Mouse (Mus musculus) forebrain, embryonic 11.5 days (tissue): ENCODE measurements around the gene Mettl22. TPM values are rescaled to one million over a fixed set of nuclear protein-coding genes. Genes with fewer than 3 reads are reported as not detected.

Experiments used
- ATAC-seq: fragments of 200-750 bp; cut with Nextera tagmentation; replicated peaks from 2 replicates; pipeline ENCODE4 v1.8.0; 2017; ENCODE audit warnings: moderate TSS enrichment; ENCODE audit not compliant: low FRiP score
- DNase-seq: peaks from one replicate; pipeline ENCODE4 v3.0.0-alpha.2; 2017; ENCODE audit warnings: low spot score
- H3K27ac ChIP-seq: fragments of 300-500 bp; sonication (generic); 2 replicates; pipeline ENCODE4 v1.5.1; 2014; ENCODE audit warnings: low read depth, low read length
- H3K27me3 ChIP-seq: fragments of 300-500 bp; sonication (generic); 2 replicates; pipeline ENCODE4 v1.6.1; 2014; ENCODE audit warnings: mild to moderate bottlenecking, low read length, mixed read lengths; ENCODE audit not compliant: control insufficient read depth, insufficient read depth
- H3K36me3 ChIP-seq: fragments of 300-500 bp; sonication (generic); 2 replicates; pipeline ENCODE4 v1.6.1; 2014; ENCODE audit warnings: mild to moderate bottlenecking, low read length, moderate library complexity, mixed read lengths; ENCODE audit not compliant: control insufficient read depth, insufficient read depth
- H3K4me1 ChIP-seq: fragments of 300-500 bp; sonication (generic); replicated peaks from 2 replicates; pipeline ENCODE4 v1.6.1; 2014; ENCODE audit warnings: low read length, mixed read lengths; ENCODE audit not compliant: control insufficient read depth, insufficient read depth
- H3K4me2 ChIP-seq: fragments of 300-500 bp; sonication (generic); 2 replicates; pipeline ENCODE4 v1.6.1; 2014; ENCODE audit warnings: low read depth, mild to moderate bottlenecking, low read length, moderate library complexity, mixed read lengths; ENCODE audit not compliant: severe bottlenecking
- H3K4me3 ChIP-seq: fragments of 300-500 bp; sonication (generic); 2 replicates; pipeline ENCODE4 v1.5.1; 2014; ENCODE audit warnings: low read depth, low read length
- H3K9ac ChIP-seq: fragments of 300-500 bp; sonication (generic); 2 replicates; pipeline ENCODE4 v1.6.1; 2014; ENCODE audit warnings: low read length
- H3K9me3 ChIP-seq: fragments of 300-500 bp; sonication (generic); 2 replicates; pipeline ENCODE4 v1.6.1; 2016; ENCODE audit warnings: low read length, mixed read lengths; ENCODE audit not compliant: control insufficient read depth
- WGBS: fragments of 180-500 bp; shearing (Covaris S2); extraction: QIAGEN DNeasy Blood & Tissue Kit; methylation state at CpG from one replicate; pipeline ENCODE4 v1.1.7; 2014; 5-methylcytosine and 5-hydroxymethylcytosine counted together
- polyA plus RNA-seq: library from polyadenylated mRNA; unstranded; fragments of >200 nt; fragmentation: Nextera tagmentation; extraction: Ambion mirVana; gene quantifications from 2 replicates; pipeline ENCODE4 v1.2.1, GENCODE M21; 2014

Mettl22 gene
- polyA plus RNA-seq, 1 experiment from 2014 or later = 16.4 TPM

DNA sequence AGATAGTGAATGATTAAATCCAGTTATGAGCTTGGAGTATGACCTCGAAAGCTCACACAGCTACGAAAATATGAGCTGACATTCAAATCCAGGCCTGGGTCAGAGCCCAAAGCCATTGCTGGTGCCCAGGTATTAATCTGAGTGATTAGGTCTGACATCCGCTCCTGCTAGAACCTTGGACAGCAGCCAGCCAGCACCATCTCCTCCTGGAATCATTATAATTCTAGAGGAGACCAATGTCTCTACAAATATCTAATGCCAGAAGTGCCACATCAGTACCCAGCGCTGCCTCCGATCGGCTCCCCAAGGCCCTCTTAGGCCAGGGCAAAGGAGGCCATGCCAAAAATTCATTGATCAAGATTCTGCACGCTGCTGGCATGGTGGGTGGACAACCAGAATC, 25.7 kb upstream of the Mettl22 start:
- no peaks in the 10 kb centered on the region for H3K9me3 ChIP-seq
- no peaks in the 10 kb centered on the region for H3K36me3 ChIP-seq
- no peak for ATAC-seq
- H3K9ac ChIP-seq = no peak overlapping the region
- H3K27ac ChIP-seq = no peak overlapping the region
- H3K27me3 ChIP-seq = no peaks in the 10 kb centered on the region
- WGBS = 87% methylated on average over 7 of the region's 7 CpGs
- H3K4me1 ChIP-seq = no peaks in the 10 kb centered on the region
- no peak overlapping the region for H3K4me2 ChIP-seq
- no peak overlapping the region for H3K4me3 ChIP-seq
- DNase-seq = peak; percentile 23

DNA sequence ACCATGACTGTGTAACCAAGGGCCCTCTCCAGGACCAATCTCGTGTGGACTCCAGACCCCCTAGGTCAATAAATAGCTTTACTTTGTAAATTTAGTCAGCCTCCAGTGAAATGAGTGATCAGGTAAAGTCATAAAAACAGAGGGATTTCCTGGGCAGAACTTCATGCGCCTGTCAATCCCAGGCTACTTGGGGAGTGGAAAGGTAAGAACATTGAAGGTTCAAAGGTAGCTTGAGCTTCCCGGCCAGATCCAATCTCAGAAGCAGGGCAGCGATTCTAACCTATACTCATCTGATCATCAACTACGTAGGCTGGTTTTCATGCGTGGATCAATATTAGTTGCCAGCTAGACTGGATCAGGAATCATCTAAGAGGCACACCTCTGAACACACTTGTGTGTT, 24.3 kb upstream of the Mettl22 start:
- H3K27ac ChIP-seq = no peak overlapping the region
- no peak overlapping the region for H3K4me3 ChIP-seq
- no peaks in the 10 kb centered on the region for H3K36me3 ChIP-seq
- DNase-seq = peak; percentile 10
- no peak overlapping the region for H3K9ac ChIP-seq
- no peaks in the 10 kb centered on the region for H3K4me1 ChIP-seq
- 91% methylated on average over 6 of the region's 6 CpGs for WGBS
- no peaks in the 10 kb centered on the region for H3K9me3 ChIP-seq
- no peak for ATAC-seq
- H3K27me3 ChIP-seq = no peaks in the 10 kb centered on the region
- no peak overlapping the region for H3K4me2 ChIP-seq

DNA sequence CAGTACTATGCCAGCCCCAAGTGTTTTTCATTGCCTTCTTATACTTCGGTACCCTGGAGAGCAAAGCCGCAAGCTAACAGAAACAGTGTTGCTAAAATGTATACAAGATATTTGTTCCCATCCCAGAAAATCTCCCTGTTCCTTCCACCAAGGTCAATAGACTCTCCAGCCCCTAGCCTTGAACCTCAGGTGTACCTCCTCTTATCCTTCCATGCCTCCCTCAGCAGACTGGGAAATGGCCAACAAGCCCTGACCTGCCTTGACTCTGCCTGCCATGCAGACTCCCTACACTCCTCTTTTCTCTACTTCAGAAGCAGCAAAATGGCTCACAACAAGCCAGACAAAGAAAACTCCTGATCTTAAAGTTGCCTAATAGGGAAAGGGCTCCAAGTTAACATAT, 17.3 kb upstream of the Mettl22 start:
- no peak overlapping the region for H3K27ac ChIP-seq
- ATAC-seq (no peak), DNase-seq (no peak)
- 98% methylated on average over 2 of the region's 2 CpGs for WGBS
- H3K9ac ChIP-seq = no peak overlapping the region
- no peak overlapping the region for H3K4me2 ChIP-seq
- no peaks in the 10 kb centered on the region for H3K27me3 ChIP-seq
- no peaks in the 10 kb centered on the region for H3K4me1 ChIP-seq
- no peak overlapping the region for H3K4me3 ChIP-seq
- H3K9me3 ChIP-seq = no peaks in the 10 kb centered on the region
- no peaks in the 10 kb centered on the region for H3K36me3 ChIP-seq

DNA sequence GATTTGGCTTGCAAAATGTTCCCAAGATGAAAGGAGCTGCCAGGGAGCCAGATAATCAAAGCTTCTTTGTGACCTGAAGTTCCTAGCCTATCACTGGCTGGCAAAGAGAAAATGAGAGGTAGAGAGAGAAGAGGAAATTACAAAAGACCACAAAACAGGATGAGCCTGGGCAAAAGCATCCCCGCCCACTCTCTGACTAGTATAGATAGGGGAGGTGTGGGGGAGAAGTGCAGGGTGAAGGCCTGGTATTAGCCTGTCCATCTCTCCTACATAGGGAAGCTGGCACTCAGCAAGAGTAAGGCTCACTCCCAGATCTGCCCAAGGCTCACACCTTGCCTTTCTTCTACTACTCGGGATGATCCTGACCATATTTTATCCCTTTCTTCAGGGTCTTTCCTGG, 15.4 kb upstream of the Mettl22 start:
- DNase-seq (peak; percentile 19), ATAC-seq (no peak)
- H3K4me2 ChIP-seq = no peak overlapping the region
- H3K4me1 ChIP-seq = no peaks in the 10 kb centered on the region
- 62% methylated on average over 2 of the region's 2 CpGs for WGBS
- no peak overlapping the region for H3K4me3 ChIP-seq
- H3K9me3 ChIP-seq = no peaks in the 10 kb centered on the region
- H3K9ac ChIP-seq = no peak overlapping the region
- H3K27ac ChIP-seq = no peak overlapping the region
- H3K27me3 ChIP-seq = no peaks in the 10 kb centered on the region
- H3K36me3 ChIP-seq = no peaks in the 10 kb centered on the region

DNA sequence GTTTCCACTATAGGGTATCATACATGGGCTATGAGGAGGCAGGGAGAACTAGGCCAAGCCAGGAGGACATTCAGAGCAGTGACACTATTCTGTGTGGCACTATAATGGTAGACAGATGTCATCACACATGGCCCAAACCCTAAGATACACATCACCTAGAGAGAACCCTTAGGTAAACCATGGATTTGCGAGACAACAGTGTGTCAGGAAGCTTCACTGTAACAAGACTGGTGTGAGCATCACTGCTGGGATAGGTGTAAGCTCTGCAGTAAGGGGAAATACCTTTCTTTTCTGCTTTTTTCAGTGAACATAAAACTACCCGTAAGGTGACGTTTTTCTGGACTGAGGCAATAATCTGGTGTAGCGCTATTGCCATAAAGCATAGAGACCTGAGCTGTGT, 12.2 kb upstream of the Mettl22 start:
- ATAC-seq = no peak
- WGBS = 92% methylated on average over 4 of the region's 4 CpGs
- no peak overlapping the region for H3K4me2 ChIP-seq
- H3K9ac ChIP-seq = no peak overlapping the region
- no peaks in the 10 kb centered on the region for H3K27me3 ChIP-seq
- no peaks in the 10 kb centered on the region for H3K36me3 ChIP-seq
- H3K9me3 ChIP-seq = no peaks in the 10 kb centered on the region
- no peak overlapping the region for H3K4me3 ChIP-seq
- no peaks in the 10 kb centered on the region for H3K4me1 ChIP-seq
- DNase-seq = no peak
- no peak overlapping the region for H3K27ac ChIP-seq

DNA sequence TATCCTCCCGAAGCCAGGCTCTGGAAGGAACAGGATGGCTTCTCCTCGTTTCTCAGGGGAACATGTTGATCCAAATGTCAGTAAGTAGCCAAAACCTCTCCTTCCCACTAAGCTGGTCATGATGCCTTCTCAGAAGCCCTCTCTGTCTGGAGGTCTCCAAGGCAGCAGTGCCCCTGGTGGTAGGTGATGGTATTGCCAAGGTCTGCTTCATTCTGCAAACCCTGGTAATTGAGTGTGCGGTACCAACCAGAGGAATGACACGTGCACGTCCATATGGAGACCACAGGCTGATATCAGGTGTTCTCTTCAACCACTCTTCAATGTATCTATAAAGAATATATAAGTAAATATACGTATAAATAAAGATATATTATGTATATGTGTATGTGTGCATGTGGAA, 11.5 kb upstream of the Mettl22 start:
- no peaks in the 10 kb centered on the region for H3K36me3 ChIP-seq
- DNase-seq = peak; percentile 80
- WGBS = 37% methylated on average over 6 of the region's 6 CpGs
- no peak overlapping the region for H3K4me3 ChIP-seq
- H3K9ac ChIP-seq = no peak overlapping the region
- H3K4me2 ChIP-seq = no peak overlapping the region
- ATAC-seq = no peak
- no peaks in the 10 kb centered on the region for H3K4me1 ChIP-seq
- no peaks in the 10 kb centered on the region for H3K9me3 ChIP-seq
- no peak overlapping the region for H3K27ac ChIP-seq
- no peaks in the 10 kb centered on the region for H3K27me3 ChIP-seq

DNA sequence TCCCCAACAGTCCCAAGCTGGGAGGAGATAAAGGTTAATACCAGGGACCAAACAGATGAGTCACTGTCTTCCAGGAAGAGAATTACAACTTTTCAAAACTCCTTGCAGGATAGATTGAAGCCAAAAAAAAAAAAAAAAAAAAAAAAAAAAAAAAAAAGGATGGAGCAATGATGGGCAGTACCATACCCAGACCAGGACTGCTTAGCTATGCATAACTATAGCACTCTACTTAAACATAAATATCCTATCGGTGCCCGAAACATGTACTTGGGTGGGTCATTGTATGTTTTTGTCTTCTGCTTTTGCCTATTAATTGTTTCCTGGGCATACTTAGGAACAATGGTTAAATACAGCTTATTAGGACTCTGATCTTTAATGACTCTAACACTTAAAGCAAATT, 456 bp upstream of the Mettl22 start:
- 82% methylated on average over 2 of the region's 2 CpGs for WGBS
- peaks cover 5% of the 10 kb centered on the region; the same call in 1 of the 2 replicates for H3K4me1 ChIP-seq
- H3K27me3 ChIP-seq = no peaks in the 10 kb centered on the region
- H3K4me2 ChIP-seq = peak overlapping the region; percentile 67; the same call in 1 of the 2 replicates
- peak overlapping the region; percentile 88 for H3K9ac ChIP-seq
- peak; percentile 70 for ATAC-seq
- H3K4me3 ChIP-seq = peak overlapping the region; percentile 70; the same call in 1 of the 2 replicates
- H3K9me3 ChIP-seq = no peaks in the 10 kb centered on the region
- H3K27ac ChIP-seq = no peak overlapping the region
- DNase-seq = no peak
- no peaks in the 10 kb centered on the region for H3K36me3 ChIP-seq

DNA sequence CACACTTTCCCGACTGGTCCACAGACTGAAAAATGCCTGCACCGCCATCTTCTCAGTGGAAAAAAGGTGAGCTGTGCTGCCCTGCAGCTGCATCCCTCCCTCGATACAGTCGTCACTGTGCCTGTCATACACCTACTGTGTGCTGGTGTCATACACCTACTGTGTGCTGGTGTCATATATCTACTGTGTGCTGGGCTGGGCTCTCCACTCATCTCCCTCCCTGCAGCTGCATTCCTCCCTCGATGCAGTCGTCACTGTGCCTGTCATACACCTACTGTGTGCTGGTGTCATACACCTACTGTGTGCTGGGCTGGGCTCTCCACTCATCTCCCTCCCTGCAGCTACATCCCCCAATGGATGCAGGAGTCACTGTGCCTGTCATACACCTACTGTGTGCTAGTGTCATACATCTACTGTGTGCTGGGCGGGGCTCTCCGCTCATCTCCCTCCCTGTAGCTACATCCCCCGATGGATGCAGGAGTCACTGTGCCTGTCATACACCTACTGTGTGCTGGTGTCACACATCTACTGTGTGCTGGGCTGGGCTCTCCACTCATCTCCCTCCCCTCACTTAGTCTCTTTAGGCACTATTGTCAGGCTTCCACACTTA, 16.9 kb downstream of the Mettl22 start:
- 91% methylated on average over 9 of the region's 9 CpGs for whole genome bisulfite sequencing
- Histone ChIP-seq H3K4me1 (no peaks in the 10 kb centered on the region), H3K27ac (no peak overlapping the region), H3K27me3 (no peaks in the 10 kb centered on the region), H3K4me2 (no peak overlapping the region), H3K4me3 (no peak overlapping the region), H3K36me3 (no peaks in the 10 kb centered on the region; the same call in 1 of the 2 replicates), H3K9ac (no peak overlapping the region), H3K9me3 (no peaks in the 10 kb centered on the region)
- ATAC-seq (no peak), DNase-seq (no peak)

DNA sequence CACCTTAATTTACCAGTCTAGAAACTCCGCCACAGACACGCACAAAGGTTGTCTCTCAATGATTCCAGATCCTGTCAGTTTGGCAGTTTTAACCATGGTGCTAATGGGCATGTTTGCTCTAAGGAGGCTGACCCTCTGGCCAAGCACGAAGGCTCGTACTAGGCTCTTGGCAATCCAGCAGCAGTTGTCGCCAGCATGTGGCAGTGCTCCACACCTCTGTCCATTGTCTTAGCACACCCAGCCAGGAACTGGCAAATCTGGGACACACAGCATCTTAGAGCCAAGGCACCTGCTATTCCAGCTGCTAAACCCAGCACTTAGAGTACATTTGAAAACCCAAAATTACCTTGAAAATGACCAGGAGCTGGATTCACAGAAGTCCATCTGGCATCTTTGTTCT, 18.8 kb downstream of the Mettl22 start:
- no peaks in the 10 kb centered on the region for H3K4me1 ChIP-seq
- 82% methylated on average over 5 of the region's 5 CpGs for WGBS
- no peak overlapping the region for H3K4me3 ChIP-seq
- H3K36me3 ChIP-seq = no peaks in the 10 kb centered on the region; the same call in 1 of the 2 replicates
- no peak overlapping the region for H3K4me2 ChIP-seq
- no peak overlapping the region for H3K27ac ChIP-seq
- no peaks in the 10 kb centered on the region for H3K9me3 ChIP-seq
- ATAC-seq (no peak), DNase-seq (no peak)
- H3K9ac ChIP-seq = no peak overlapping the region
- no peaks in the 10 kb centered on the region for H3K27me3 ChIP-seq
